Mouse (Mus musculus) c-Kit-positive CD71-negative TER-119-negative erythroid progenitor cells, embryonic 14.5 days (primary cell): ENCODE data around the gene Slc25a54.

Experiments used
- DNase-seq: peaks from one replicate; pipeline ENCODE4 v3.0.0-alpha.2; 2013; ENCODE audit warnings: low read depth

Slc25a54 gene

GRCm38 (mm10) chr3:109124091-109124490 is 43.8 kb downstream of the Slc25a54 start:
- DNase-seq: no peak

DNA sequence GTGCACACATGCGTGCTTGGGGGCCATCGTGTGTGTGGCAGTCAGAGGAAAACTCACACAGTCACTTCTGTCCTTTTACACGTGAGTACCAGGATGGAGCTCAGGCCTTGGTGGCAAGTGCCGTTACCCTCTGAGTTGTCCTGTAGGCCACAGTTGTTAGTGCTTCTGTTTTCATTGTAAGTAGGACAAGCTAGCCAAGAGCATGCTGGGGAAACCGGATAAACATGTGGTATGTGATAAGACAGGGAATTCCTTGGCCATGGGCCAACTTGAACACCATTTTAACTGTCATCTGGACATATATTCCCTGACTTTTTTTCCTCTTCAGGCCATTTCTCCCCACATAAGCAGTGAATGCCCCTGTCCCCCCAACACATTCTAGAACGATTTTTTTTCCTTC is 45.3 kb downstream of the Slc25a54 start:
- DNase-seq: no peak

DNA sequence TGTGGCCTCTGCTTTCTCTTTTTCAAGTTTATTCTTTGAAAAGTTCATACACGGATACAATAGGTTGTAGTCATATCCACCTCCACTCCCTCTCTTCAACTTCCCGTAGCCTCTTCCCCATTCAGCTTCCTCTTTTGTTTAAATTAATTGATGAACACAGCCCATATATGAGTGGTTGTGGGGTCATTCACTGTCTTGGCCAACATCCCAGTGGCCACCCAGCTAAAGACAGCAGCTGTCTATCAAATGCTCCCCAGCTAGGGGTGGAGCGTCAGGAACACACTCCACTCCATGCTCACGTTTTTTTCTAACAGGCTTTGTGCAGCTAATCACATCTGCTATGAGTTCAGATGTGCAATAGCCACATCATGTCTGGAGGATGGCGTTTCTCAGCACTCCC is 49.5 kb downstream of the Slc25a54 start:
- DNase-seq: no peak

DNA sequence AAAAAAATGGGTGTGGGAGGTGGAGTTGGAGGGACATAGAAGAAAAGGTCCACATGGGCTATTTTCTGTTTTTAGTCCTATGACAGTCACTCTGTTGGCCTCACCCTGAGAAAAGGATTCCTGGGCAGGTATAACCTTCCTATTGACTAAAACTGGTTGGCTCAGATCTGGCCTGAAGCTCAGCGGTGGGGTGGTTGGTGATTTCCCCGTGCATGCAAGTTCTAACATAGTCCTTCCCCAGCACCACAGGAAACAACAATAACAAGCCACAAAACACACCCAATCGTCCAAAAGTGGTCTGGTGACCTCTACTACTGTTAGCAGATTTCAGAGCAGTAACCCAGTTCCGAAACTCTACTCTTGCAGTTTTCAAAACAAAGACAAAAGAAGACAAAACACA is 52.7 kb downstream of the Slc25a54 start:
- no peak for DNase-seq

DNA sequence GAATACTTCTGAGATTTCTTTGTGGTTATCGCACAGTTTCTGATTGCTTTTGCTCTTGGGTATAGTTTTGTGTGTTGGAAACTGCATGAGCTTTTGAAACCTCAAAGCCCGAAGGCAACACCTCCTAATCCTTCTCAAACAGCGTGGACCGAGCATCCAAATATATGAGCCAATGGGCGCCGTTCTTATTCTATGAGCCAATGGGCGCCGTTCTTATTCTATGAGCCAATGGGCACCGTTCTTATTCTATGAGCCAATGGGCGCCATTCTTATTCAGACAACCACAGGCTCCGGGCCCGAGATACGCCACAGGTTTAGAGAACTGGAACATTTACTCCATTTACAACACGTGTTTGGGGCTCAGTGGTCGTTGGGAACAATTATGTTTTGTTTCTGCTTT is 53.8 kb downstream of the Slc25a54 start:
- no peak for DNase-seq

- no peak for DNase-seq
Observed at GRCm38 (mm10) chr3:109135352-109135751, 55.1 kb downstream of the Slc25a54 start.

- DNase-seq: no peak
Observed at GRCm38 (mm10) chr3:109152561-109152960, 72.3 kb downstream of the Slc25a54 start.

DNA sequence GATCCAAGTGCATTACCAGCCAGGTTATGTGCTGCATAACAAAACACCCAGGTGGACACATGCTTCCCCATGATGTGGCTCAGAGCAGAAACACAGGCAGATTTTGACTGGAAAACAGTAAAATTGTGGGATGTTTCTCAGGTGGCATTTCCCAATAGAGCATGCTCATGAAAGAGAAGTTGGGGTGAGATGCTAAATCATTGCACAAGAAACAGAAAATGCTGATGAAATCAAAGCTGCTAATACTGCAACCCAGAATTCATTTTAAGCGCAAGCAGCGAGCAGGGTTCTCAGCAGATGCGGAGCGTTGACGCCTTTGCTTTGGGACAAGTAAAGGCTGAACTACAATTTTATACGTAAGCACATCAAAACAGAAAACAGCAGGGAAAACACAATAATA is 73.1 kb downstream of the Slc25a54 start:
- no peak for DNase-seq

GRCm38 (mm10) chr3:109155926-109156669 is 75.8 kb downstream of the Slc25a54 start:
- no peak for DNase-seq

DNA sequence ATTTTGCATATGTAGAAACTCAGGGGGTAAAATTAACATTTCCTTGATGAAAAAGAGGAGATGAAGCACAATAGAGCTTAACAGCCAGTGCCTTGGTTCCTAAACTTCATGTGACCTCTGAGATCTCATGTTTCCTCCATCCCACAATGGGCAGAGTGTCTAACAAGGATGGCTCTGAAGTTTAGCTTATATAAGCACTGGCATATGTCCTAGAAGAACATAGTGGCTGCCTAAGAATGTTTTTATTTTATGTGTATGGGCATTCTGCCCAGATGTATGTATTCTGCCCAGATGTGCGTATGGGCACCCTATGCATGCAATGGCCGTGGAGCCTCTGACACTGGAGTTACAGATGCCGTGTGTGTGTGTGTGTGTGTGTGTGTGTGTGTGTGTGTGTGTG is 77.2 kb downstream of the Slc25a54 start:
- no peak for DNase-seq

DNA sequence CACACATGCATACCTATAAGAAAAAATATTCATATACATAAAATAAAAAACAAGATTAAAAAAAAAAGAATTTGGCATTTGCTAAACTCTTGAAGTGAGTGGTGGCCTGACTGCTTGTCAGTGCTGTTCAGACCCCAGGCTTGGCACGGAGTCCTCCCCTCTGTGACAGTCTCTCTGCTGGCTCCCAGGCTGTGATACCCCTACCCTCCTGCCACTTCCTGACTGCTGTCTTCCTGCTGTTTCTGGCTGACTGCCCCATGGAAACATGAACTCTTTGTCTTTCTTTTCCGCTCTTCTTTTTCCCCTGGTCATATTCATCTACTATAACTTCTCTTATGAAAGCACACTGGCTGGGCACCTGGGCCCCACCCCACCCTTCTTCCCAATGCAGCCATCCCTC is 83.8 kb downstream of the Slc25a54 start:
- no peak for DNase-seq

GRCm38 (mm10) chr3:109164644-109165043 is 84.4 kb downstream of the Slc25a54 start:
- DNase-seq: no peak

- DNase-seq: peak; percentile 51
Observed at GRCm38 (mm10) chr3:109165214-109165829, 85.1 kb downstream of the Slc25a54 start.
